Mouse (Mus musculus): ENCODE measurements at regions not wholly inside any gene's neighbourhood (a gene's known extent, or its start where the extent isn't known, plus 50 kb on each side); places are given as distances from the start of the nearest gene placed in this dataset.
"Not testable (repeated sequence)": the region's sequence is repeated elsewhere in the genome, so short reads cannot be mapped to it uniquely, and the experiment has no call there.

DNA sequence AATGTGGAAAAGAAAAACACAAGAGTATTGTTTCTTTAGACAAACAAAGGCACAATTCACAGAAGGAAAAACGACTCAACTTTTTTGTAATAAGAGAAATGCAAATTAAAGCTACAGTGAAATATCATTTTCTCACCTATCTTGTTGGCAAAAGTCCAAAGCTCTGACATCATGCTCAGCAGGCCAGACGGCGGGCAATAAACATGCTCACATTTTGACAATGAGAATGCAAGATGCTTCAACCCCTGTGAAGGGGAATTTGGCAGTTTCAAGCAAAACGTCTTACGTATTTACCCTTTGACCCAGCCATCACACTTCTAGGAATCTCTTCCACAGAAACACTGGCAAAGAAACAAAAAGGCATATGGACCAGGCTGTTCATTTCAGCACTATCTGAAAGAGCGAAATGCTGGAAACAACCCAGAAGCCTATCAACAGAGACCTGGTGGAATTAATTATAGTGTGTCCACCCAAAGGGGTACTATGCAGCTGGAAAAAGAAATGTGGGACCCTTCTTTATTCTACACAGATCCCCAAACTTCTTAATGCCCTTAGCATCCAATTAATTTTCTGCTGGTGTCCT is 203.4 kb upstream of the 2610301B20Rik start:
- no peak for ATAC-seq (replicated peaks; ENCODE audit: insufficient number of reproducible peaks, insufficient read depth, low FRiP score, low read depth)
- Histone ChIP-seq H3K27ac (no peak overlapping the region), H3K4me1 (replicated peaks) (peaks cover 3% of the 10 kb centered on the region), H3K9ac (no peak overlapping the region), H3K4me2 (no peak overlapping the region), H3K4me3 (no peak overlapping the region), H3K27me3 (no peaks in the 10 kb centered on the region), H3K9me3 (replicated peaks) (no peaks in the 10 kb centered on the region), H3K36me3 (no peaks in the 10 kb centered on the region)
- WGBS = 42% methylated on average over 6 of the region's 6 CpGs

- Histone ChIP-seq H3K4me2 (no peak overlapping the region), H3K9ac (no peak overlapping the region), H3K4me1 (replicated peaks) (no peaks in the 10 kb centered on the region), H3K9me3 (replicated peaks) (no peaks in the 10 kb centered on the region), H3K36me3 (no peaks in the 10 kb centered on the region), H3K27me3 (no peaks in the 10 kb centered on the region), H3K27ac (no peak overlapping the region), H3K4me3 (no peak overlapping the region)
- 70% methylated on average over 9 of the region's 9 CpGs for WGBS
- ATAC-seq (replicated peaks; ENCODE audit: insufficient number of reproducible peaks, insufficient read depth, low FRiP score, low read depth) = no peak
These were observed 183.2 kb upstream of the 2610301B20Rik start for GRCm38 (mm10) chr4:10691086-10691485.

- WGBS = 71% methylated on average over 2 of the region's 2 CpGs
- no peak overlapping the region for H3K27ac ChIP-seq
- H3K9me3 ChIP-seq (replicated peaks) = no peaks in the 10 kb centered on the region
- H3K4me1 ChIP-seq (replicated peaks) = peaks cover 4% of the 10 kb centered on the region; the same call in 1 of the 2 replicates
- no peak for ATAC-seq (replicated peaks; ENCODE audit: insufficient number of reproducible peaks, insufficient read depth, low FRiP score, low read depth)
- no peak overlapping the region for H3K4me2 ChIP-seq
- H3K4me3 ChIP-seq = no peak overlapping the region
- no peaks in the 10 kb centered on the region for H3K27me3 ChIP-seq
- H3K36me3 ChIP-seq = no peaks in the 10 kb centered on the region
- no peak overlapping the region for H3K9ac ChIP-seq
These were observed 181.4 kb upstream of the 2610301B20Rik start for GRCm38 (mm10) chr4:10692860-10693259.

DNA sequence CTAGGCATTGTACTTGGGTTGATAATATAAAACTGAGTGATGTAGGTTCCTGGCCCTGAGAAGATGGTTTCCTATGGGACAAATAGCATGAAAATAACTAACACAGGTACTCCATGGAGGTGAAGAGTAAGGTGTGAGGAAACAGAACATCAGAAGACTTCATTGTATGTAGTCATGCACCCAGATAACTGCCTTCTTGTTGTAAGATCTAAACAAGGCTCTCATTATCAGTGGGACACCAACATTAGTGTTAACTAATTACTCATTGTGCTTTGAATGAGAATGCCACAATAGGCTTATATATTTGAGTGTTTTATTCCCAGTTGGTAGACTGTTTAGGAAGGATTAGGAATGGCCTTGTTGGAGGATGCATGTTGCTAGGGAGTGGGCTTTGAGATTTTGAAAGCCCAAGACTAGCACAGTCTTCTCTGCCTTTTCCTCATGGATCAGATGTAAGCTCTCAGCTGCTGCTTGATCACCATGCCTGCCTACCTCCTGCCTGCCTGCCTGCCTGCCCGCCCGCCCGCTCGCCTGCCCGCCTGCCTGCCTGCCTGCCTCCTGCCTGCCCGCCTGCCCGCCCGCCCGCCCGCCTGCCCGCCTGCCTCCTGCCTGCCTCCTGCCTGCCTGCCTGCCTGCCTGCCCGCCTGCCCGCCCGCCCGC is 180.7 kb upstream of the 2610301B20Rik start:
- 4% methylated on average over 9 of the region's 15 CpGs for WGBS

GRCm38 (mm10) chr4:10694106-10694748 is 180.1 kb upstream of the 2610301B20Rik start:
- H3K36me3 ChIP-seq; H3K9ac ChIP-seq; H3K27me3 ChIP-seq; H3K27ac ChIP-seq; ATAC-seq (replicated peaks; ENCODE audit: insufficient number of reproducible peaks, insufficient read depth, low FRiP score, low read depth); H3K9me3 ChIP-seq (replicated peaks): not testable (repeated sequence)
- WGBS = 69% methylated on average over 5 of the region's 21 CpGs
- Histone ChIP-seq H3K4me2 (peak overlapping the region; percentile 52), H3K4me3 (peak overlapping the region; percentile 35), H3K4me1 (replicated peaks) (peaks cover 11% of the 10 kb centered on the region; the same call in 1 of the 2 replicates)

More for the DNA sequence above, 180.7 kb upstream of the 2610301B20Rik start:
- Histone ChIP-seq H3K4me1 (replicated peaks) (peaks cover 8% of the 10 kb centered on the region; the same call in 1 of the 2 replicates), H3K4me2 (peak overlapping the region; percentile 52), H3K27ac (no peak overlapping the region), H3K36me3 (no peaks in the 10 kb centered on the region), H3K27me3 (no peaks in the 10 kb centered on the region), H3K9me3 (replicated peaks) (no peaks in the 10 kb centered on the region), H3K9ac (no peak overlapping the region), H3K4me3 (peak overlapping the region; percentile 35)
- no peak for ATAC-seq (replicated peaks; ENCODE audit: insufficient number of reproducible peaks, insufficient read depth, low FRiP score, low read depth)

DNA sequence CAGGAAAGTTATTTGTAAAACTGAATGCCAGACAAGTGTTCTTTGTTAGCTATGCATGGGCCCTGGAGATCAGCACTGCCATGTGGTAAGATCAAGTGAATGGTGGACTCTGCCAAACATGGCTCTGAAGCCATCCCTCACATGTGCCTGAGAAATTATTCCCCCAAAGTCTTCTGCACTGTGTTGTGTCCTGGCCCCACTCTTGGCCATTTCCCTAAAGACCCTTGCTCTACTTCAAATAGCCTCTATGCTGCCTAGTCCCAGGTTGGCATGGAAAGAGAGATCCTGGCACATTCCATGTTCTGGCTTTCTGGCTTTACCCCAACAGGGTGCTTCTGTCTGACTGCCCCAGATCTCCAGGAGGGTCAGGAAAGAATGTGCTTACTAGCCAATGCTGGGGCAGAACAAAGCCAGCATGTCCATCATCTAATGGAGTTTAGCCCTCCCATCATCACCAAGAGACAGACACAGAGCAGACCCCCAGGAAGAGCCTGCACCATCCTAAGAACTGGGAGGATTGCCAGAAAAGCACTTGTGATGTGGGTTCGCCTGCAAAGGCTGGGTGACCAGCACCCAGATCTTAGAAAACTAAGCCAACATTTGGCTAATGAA is 177.0 kb upstream of the 2610301B20Rik start:
- Histone ChIP-seq H3K4me2 (no peak overlapping the region), H3K4me3 (no peak overlapping the region), H3K27ac (peak overlapping the region; percentile 69), H3K9me3 (replicated peaks) (no peaks in the 10 kb centered on the region), H3K27me3 (no peaks in the 10 kb centered on the region), H3K9ac (no peak overlapping the region), H3K4me1 (replicated peaks) (peaks cover 13% of the 10 kb centered on the region; the same call in 1 of the 2 replicates), H3K36me3 (no peaks in the 10 kb centered on the region)
- 42% methylated on average over 1 of the region's 1 CpGs for WGBS
- ATAC-seq (replicated peaks; ENCODE audit: insufficient number of reproducible peaks, insufficient read depth, low FRiP score, low read depth) = no peak; the same call in 1 of the 2 replicates

DNA sequence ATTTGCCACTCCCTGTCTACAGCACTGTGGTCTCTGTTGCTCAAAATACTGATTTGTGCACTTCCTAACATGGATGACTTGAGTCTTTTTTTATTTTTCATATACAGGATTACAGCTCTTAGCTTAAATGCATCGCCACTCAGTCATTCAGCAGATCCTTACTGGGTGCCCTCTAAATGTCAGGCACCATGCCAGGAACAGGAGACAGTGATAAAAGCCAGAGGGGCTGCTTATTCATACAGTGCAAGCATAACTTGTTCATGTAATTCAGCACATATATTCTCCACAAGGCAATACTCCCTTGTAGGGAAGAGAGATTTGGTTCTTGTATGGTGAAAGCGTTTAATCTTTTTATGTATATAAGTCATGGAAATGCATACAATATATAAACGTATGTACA is 175.7 kb upstream of the 2610301B20Rik start:
- WGBS = 44% methylated on average over 3 of the region's 3 CpGs
- peak overlapping the region; percentile 69 for H3K27ac ChIP-seq

GRCm38 (mm10) chr4:10701479-10701878 is 172.8 kb upstream of the 2610301B20Rik start:
- Histone ChIP-seq H3K4me1 (replicated peaks) (peaks cover 25% of the 10 kb centered on the region; the same call in 1 of the 2 replicates), H3K4me2 (no peak overlapping the region), H3K4me3 (no peak overlapping the region), H3K9ac (no peak overlapping the region), H3K36me3 (no peaks in the 10 kb centered on the region), H3K27ac (no peak overlapping the region), H3K27me3 (no peaks in the 10 kb centered on the region), H3K9me3 (replicated peaks) (no peaks in the 10 kb centered on the region)
- no peak for ATAC-seq (replicated peaks; ENCODE audit: insufficient number of reproducible peaks, insufficient read depth, low FRiP score, low read depth)
- WGBS = 83% methylated on average over 10 of the region's 10 CpGs

More for the DNA sequence above, 175.7 kb upstream of the 2610301B20Rik start:
- peak; percentile 63; the same call in 1 of the 2 replicates for ATAC-seq (replicated peaks; ENCODE audit: insufficient number of reproducible peaks, insufficient read depth, low FRiP score, low read depth)
- Histone ChIP-seq H3K4me2 (no peak overlapping the region), H3K4me3 (no peak overlapping the region), H3K27me3 (no peaks in the 10 kb centered on the region), H3K36me3 (no peaks in the 10 kb centered on the region), H3K9ac (no peak overlapping the region), H3K4me1 (replicated peaks) (peaks cover 24% of the 10 kb centered on the region; the same call in 1 of the 2 replicates), H3K9me3 (replicated peaks) (no peaks in the 10 kb centered on the region)

DNA sequence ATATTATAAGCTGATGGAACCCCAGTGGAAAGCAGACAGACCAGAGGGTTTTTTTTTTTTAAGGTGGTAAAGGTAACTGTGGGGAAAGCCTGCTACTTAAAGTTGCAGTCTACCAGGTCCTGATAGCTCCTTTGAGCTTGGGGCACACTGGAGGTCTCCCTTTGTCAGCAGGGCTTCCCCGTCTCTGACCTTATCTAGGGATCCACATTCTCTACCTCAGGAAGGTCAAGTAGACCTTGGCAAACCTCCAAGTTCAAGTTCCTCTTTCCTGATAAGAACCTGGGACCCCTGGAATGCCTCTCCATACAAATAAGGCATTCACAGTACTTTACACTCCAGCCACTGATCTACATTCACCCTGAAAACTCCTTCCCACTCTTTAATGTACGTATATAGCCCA is 171.1 kb upstream of the 2610301B20Rik start:
- H3K27ac ChIP-seq = no peak overlapping the region

GRCm38 (mm10) chr4:10707016-10707657 is 167.2 kb upstream of the 2610301B20Rik start:
- no peaks in the 10 kb centered on the region for H3K27me3 ChIP-seq
- H3K36me3 ChIP-seq = no peaks in the 10 kb centered on the region
- 67% methylated on average over 7 of the region's 7 CpGs for WGBS
- no peak overlapping the region for H3K27ac ChIP-seq
- H3K4me1 ChIP-seq (replicated peaks) = peaks cover 22% of the 10 kb centered on the region
- ATAC-seq (replicated peaks; ENCODE audit: insufficient number of reproducible peaks, insufficient read depth, low FRiP score, low read depth) = no peak
- no peak overlapping the region for H3K4me2 ChIP-seq
- H3K9me3 ChIP-seq (replicated peaks) = no peaks in the 10 kb centered on the region
- no peak overlapping the region for H3K4me3 ChIP-seq
- no peak overlapping the region for H3K9ac ChIP-seq

More for the DNA sequence above, 171.1 kb upstream of the 2610301B20Rik start:
- no peaks in the 10 kb centered on the region for H3K36me3 ChIP-seq
- H3K27me3 ChIP-seq = no peaks in the 10 kb centered on the region
- H3K4me3 ChIP-seq = no peak overlapping the region
- 15% methylated on average over 2 of the region's 2 CpGs for WGBS
- peak; percentile 36; the same call in 1 of the 2 replicates for ATAC-seq (replicated peaks; ENCODE audit: insufficient number of reproducible peaks, insufficient read depth, low FRiP score, low read depth)
- peaks cover 28% of the 10 kb centered on the region for H3K4me1 ChIP-seq (replicated peaks)
- H3K9me3 ChIP-seq (replicated peaks) = no peaks in the 10 kb centered on the region
- no peak overlapping the region for H3K4me2 ChIP-seq
- H3K9ac ChIP-seq = no peak overlapping the region

DNA sequence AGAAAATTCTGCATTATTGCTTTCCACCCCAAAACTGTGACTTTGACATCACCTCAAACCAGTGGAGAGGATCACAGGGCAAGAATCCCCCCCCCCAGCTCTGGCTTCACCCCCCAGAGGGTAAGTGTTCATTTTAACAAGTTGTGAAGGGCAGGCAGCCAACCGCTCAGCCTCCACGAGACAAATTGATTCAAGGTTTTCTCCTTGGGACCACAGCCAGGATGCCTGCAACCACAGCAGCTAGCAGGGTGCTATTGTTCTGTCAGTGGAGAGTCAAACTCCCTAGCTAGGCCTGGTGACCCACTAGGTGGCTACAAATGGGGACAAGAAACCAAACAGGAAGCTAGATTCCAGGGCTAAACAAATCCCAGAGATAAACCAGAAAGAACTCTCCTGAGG is 166.6 kb upstream of the 2610301B20Rik start:
- no peaks in the 10 kb centered on the region for H3K27me3 ChIP-seq
- H3K4me3 ChIP-seq = no peak overlapping the region
- ATAC-seq (replicated peaks; ENCODE audit: insufficient number of reproducible peaks, insufficient read depth, low FRiP score, low read depth) = no peak
- H3K4me2 ChIP-seq = no peak overlapping the region
- H3K27ac ChIP-seq = no peak overlapping the region
- H3K9me3 ChIP-seq (replicated peaks) = no peaks in the 10 kb centered on the region
- WGBS = 13% methylated on average over 2 of the region's 2 CpGs
- peaks cover 21% of the 10 kb centered on the region for H3K4me1 ChIP-seq (replicated peaks)
- no peaks in the 10 kb centered on the region for H3K36me3 ChIP-seq
- H3K9ac ChIP-seq = no peak overlapping the region
